Mouse (Mus musculus): ENCODE data around the gene Ring1. TPM values are rescaled to one million over a fixed set of nuclear protein-coding genes. Genes with fewer than 3 reads are reported as not detected.
"Not testable (repeated sequence)": the region's sequence is repeated elsewhere in the genome, so short reads cannot be mapped to it uniquely, and the experiment has no call there.

Ring1 gene
- polyA plus RNA-seq, 1 experiment from 2014 or later = 15.8 TPM

DNA sequence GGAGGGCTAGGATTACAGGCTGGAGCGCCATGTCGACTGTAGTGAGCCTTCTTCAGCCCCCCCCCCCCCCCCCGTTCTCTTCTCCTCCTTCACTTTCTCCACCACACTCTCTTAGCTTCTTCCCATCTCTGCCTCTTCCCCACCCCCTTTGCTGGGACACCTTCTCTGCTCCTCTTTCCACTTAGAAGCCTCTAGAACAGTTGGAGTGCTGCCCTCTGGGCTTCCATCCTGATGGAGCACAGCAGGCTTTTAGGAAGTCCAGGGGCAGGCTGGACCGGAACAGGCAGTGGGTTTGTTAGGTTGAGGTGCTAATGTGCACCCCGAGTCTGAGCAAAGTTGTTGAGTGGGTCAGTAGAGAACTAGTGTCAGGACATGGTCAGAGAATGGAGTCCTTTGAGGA, 14.3 kb downstream of the Ring1 start:
- no peaks in the 10 kb centered on the region for H3K36me3 ChIP-seq
- H3K4me1 ChIP-seq (replicated peaks) = no peaks in the 10 kb centered on the region
- WGBS = 66% methylated on average over 5 of the region's 5 CpGs
- no peak overlapping the region for H3K27ac ChIP-seq
- H3K9me3 ChIP-seq (replicated peaks) = no peaks in the 10 kb centered on the region
- no peaks in the 10 kb centered on the region for H3K27me3 ChIP-seq
- H3K4me3 ChIP-seq = no peak overlapping the region
- no peak overlapping the region for H3K4me2 ChIP-seq
- H3K9ac ChIP-seq = no peak overlapping the region
- ATAC-seq (replicated peaks; ENCODE audit: insufficient number of reproducible peaks, insufficient read depth, low FRiP score, low read depth) = no peak

DNA sequence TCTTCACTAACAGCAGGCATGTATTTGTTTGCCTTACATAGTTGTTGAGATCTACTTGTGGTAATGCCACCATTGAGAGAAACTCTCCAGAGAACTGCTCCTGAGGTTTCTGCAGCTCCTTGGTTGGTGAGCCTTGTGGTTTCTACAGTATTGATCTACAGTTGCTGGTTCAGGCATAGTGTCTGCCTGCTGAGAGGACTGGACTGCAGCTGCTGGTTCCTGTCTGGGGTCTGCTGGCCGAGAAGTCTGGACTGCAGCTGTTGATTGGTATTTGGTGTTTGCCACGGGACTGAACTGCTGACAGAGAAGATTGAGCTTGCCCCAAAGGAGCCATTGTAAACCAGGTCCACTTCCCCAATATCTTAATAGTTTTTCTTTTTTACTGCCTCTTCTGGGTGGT, 17.9 kb downstream of the Ring1 start:
- H3K27me3 ChIP-seq = peaks cover 9% of the 10 kb centered on the region
- 32% methylated on average over 2 of the region's 2 CpGs for WGBS
- H3K4me2 ChIP-seq = no peak overlapping the region
- no peak for ATAC-seq (replicated peaks; ENCODE audit: insufficient number of reproducible peaks, insufficient read depth, low FRiP score, low read depth)
- no peak overlapping the region for H3K9ac ChIP-seq
- H3K4me1 ChIP-seq (replicated peaks) = no peaks in the 10 kb centered on the region
- H3K27ac ChIP-seq = no peak overlapping the region
- no peak overlapping the region for H3K4me3 ChIP-seq
- no peaks in the 10 kb centered on the region for H3K36me3 ChIP-seq
- no peaks in the 10 kb centered on the region for H3K9me3 ChIP-seq (replicated peaks)

DNA sequence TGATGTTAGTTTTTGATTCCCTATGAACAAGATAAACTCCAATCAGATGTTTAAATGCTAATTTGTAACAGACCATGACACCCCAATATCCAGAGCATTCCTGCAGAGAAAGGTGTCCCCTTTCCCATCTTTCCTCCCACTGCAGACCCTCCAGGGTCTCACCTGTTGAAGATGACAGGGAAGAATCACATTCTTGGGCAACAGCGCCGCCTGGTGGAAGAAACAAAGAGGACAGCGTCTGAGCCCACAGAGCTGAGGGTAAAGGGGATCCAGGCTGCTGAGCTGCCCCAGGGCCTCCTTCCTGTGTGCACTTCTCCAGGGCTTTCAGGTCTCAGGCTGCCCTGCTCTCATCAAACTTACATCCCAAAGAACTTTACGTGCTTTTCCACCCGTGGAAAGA, 21.1 kb downstream of the Ring1 start:
- Histone ChIP-seq H3K27me3 (peaks cover 32% of the 10 kb centered on the region), H3K9me3 (replicated peaks) (no peaks in the 10 kb centered on the region), H3K27ac (no peak overlapping the region), H3K36me3 (no peaks in the 10 kb centered on the region), H3K9ac (no peak overlapping the region), H3K4me2 (no peak overlapping the region), H3K4me3 (no peak overlapping the region), H3K4me1 (replicated peaks) (0 out of 2 replicates have a peak, but pooled peaks cover 7% of the 10 kb centered on the region)
- ATAC-seq (replicated peaks; ENCODE audit: insufficient number of reproducible peaks, insufficient read depth, low FRiP score, low read depth) = no peak
- 5% methylated on average over 5 of the region's 5 CpGs for WGBS

- Histone ChIP-seq H3K4me2 (peak overlapping the region; percentile 95), H3K4me3 (peak overlapping the region; percentile 56; the same call in 1 of the 2 replicates), H3K27me3 (peaks cover 35% of the 10 kb centered on the region)
- WGBS = 45% methylated on average over 2 of the region's 2 CpGs
- H3K36me3 ChIP-seq; H3K27ac ChIP-seq; H3K9ac ChIP-seq; H3K4me1 ChIP-seq (replicated peaks); H3K9me3 ChIP-seq (replicated peaks); ATAC-seq (replicated peaks; ENCODE audit: insufficient number of reproducible peaks, insufficient read depth, low FRiP score, low read depth): not testable (repeated sequence)
Measured at GRCm38 (mm10) chr17:34000796-34001195, 23.7 kb downstream of the Ring1 start.

DNA sequence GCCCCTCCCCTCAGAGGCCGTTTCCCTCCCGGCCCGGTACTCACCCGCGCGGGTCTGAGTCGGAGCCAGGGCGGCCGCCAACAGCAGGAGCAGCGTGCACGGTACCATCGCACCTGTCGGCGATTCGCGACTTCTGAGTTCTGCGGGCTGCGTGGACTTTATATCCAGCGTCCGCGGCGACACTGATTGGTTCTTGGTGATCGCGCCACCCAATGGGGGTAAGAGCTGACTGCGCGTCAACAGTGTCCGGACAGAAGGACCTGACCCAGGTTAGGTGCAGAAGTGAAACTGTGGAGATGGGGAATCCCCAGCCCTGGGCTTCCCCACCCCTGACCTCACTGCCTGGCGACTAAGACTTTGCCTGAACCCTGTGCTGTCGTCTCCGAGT, 24.3 kb downstream of the Ring1 start, which contains the start of gene H2-K1:
Gene H2-K1 (minus strand): TSS at position 198 of the 388 bp plus-strand sequence.
- Histone ChIP-seq H3K36me3 (no peaks in the 10 kb centered on the region), H3K4me3 (peak within 1 kb of the TSS; percentile 56), H3K9ac (peak within 1 kb of the TSS; percentile 63), H3K4me1 (replicated peaks) (0 out of 2 replicates have a peak, but pooled peaks cover 7% of the 10 kb centered on the region), H3K4me2 (peak within 1 kb of the TSS; percentile 95), H3K27me3 (peaks cover 35% of the 10 kb centered on the region), H3K9me3 (replicated peaks) (no peaks in the 10 kb centered on the region), H3K27ac (no peak within 1 kb of the TSS)
- ATAC-seq (replicated peaks; ENCODE audit: insufficient number of reproducible peaks, insufficient read depth, low FRiP score, low read depth) = peak; percentile 87
- under 1% methylated on average over 30 of the region's 30 CpGs for WGBS

GRCm38 (mm10) chr17:33999341-34000149, 24.9 kb downstream of the Ring1 start:
- peak overlapping the region; percentile 95 for H3K4me2 ChIP-seq
- H3K4me1 ChIP-seq (replicated peaks) = 0 out of 2 replicates have a peak, but pooled peaks cover 7% of the 10 kb centered on the region
- 2% methylated on average over 86 of the region's 87 CpGs for WGBS
- peak overlapping the region; percentile 56 for H3K4me3 ChIP-seq
- H3K36me3 ChIP-seq = no peaks in the 10 kb centered on the region
- no peaks in the 10 kb centered on the region for H3K9me3 ChIP-seq (replicated peaks)
- H3K27me3 ChIP-seq = peaks cover 35% of the 10 kb centered on the region
- no peak overlapping the region for H3K27ac ChIP-seq
- H3K9ac ChIP-seq = peak overlapping the region; percentile 63
- peak; percentile 78 for ATAC-seq (replicated peaks; ENCODE audit: insufficient number of reproducible peaks, insufficient read depth, low FRiP score, low read depth)

- not testable (repeated sequence) for H3K9me3 ChIP-seq (replicated peaks); ATAC-seq (replicated peaks; ENCODE audit: insufficient number of reproducible peaks, insufficient read depth, low FRiP score, low read depth); H3K36me3 ChIP-seq; H3K4me1 ChIP-seq (replicated peaks); H3K9ac ChIP-seq; H3K27ac ChIP-seq
- WGBS = 54% methylated on average over 5 of the region's 5 CpGs
- Histone ChIP-seq H3K4me3 (peak overlapping the region; percentile 56; the same call in 1 of the 2 replicates), H3K27me3 (peaks cover 34% of the 10 kb centered on the region), H3K4me2 (peak overlapping the region; percentile 95)
Measured at GRCm38 (mm10) chr17:33998697-33999096, 25.8 kb downstream of the Ring1 start.

- not testable (repeated sequence) for H3K27ac ChIP-seq; H3K4me1 ChIP-seq (replicated peaks); H3K9ac ChIP-seq; H3K4me3 ChIP-seq; H3K36me3 ChIP-seq; H3K4me2 ChIP-seq; H3K9me3 ChIP-seq (replicated peaks); ATAC-seq (replicated peaks; ENCODE audit: insufficient number of reproducible peaks, insufficient read depth, low FRiP score, low read depth)
- 82% methylated on average over 2 of the region's 2 CpGs for WGBS
- H3K27me3 ChIP-seq = peaks cover 31% of the 10 kb centered on the region
Measured at GRCm38 (mm10) chr17:33997025-33997424, 27.5 kb downstream of the Ring1 start.

GRCm38 (mm10) chr17:33995651-33996050, 28.8 kb downstream of the Ring1 start:
- Histone ChIP-seq H3K4me1 (replicated peaks) (0 out of 2 replicates have a peak, but pooled peaks cover 7% of the 10 kb centered on the region), H3K27me3 (peaks cover 22% of the 10 kb centered on the region), H3K9me3 (replicated peaks) (no peaks in the 10 kb centered on the region), H3K4me2 (no peak overlapping the region), H3K27ac (no peak overlapping the region), H3K4me3 (no peak overlapping the region), H3K9ac (no peak overlapping the region), H3K36me3 (no peaks in the 10 kb centered on the region)
- ATAC-seq (replicated peaks; ENCODE audit: insufficient number of reproducible peaks, insufficient read depth, low FRiP score, low read depth) = no peak
- WGBS = 39% methylated on average over 3 of the region's 3 CpGs

GRCm38 (mm10) chr17:33994959-33995358, 29.5 kb downstream of the Ring1 start:
- 86% methylated on average over 8 of the region's 8 CpGs for WGBS
- Histone ChIP-seq H3K27ac (no peak overlapping the region), H3K9ac (no peak overlapping the region), H3K4me1 (replicated peaks) (0 out of 2 replicates have a peak, but pooled peaks cover 7% of the 10 kb centered on the region), H3K9me3 (replicated peaks) (no peaks in the 10 kb centered on the region), H3K36me3 (no peaks in the 10 kb centered on the region), H3K4me2 (no peak overlapping the region), H3K27me3 (peaks cover 16% of the 10 kb centered on the region), H3K4me3 (no peak overlapping the region)
- ATAC-seq (replicated peaks; ENCODE audit: insufficient number of reproducible peaks, insufficient read depth, low FRiP score, low read depth) = no peak

GRCm38 (mm10) chr17:33991788-33992664, 32.5 kb downstream of the Ring1 start:
- no peak overlapping the region for H3K27ac ChIP-seq
- no peak; the same call in 1 of the 2 replicates for ATAC-seq (replicated peaks; ENCODE audit: insufficient number of reproducible peaks, insufficient read depth, low FRiP score, low read depth)
- WGBS = 29% methylated on average over 10 of the region's 10 CpGs

More at GRCm38 (mm10) chr17:33991788-33992664, 32.5 kb downstream of the Ring1 start:
- H3K4me2 ChIP-seq = no peak overlapping the region
- no peaks in the 10 kb centered on the region for H3K4me1 ChIP-seq (replicated peaks)
- H3K9me3 ChIP-seq (replicated peaks) = no peaks in the 10 kb centered on the region
- H3K27me3 ChIP-seq = peaks cover 26% of the 10 kb centered on the region
- H3K9ac ChIP-seq = no peak overlapping the region
- H3K4me3 ChIP-seq = no peak overlapping the region
- no peaks in the 10 kb centered on the region for H3K36me3 ChIP-seq
